ENCODE assay signal across 19 mouse cellular contexts in the genomic region with DNA sequence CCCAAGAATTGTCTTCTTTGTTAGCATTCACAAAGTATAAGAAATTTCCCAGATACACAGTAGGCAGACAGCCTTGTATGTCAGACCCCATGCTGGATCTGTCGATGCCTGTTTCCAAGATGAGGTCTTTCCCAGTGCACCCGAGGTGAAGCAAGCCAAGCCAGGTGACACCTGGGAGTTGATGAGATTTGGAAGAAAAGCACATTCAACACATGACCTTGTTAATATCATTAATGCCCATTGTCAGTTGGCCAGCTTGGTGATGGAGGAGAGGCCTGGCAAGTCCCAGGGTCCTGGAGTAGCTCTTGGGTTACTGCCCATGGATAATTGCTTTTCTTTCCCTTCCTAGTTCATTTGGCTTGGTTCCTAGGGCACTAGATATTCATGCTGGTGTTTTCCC.
DNase-seq lines count a peak whose midpoint lies in the region; ATAC-seq and TF ChIP-seq lines count a peak whose summit lies in the region.
"Had no signal": no experiment of that assay in that cellular context is flagged by ENCODE, and none has a peak within 500 bp of the region (broad histone marks: within the 10 kb centered on the region; RNA-seq: fewer than 3 reads in every experiment).

No protein-coding gene starts in this region.

- H3K4me3 ChIP-seq in forebrain, embryonic 13.5 days = no peak overlapping the region
- no peak overlapping the region for H3K4me3 ChIP-seq in forebrain, embryonic 12.5 days (replicated peaks)
- H3K4me3 ChIP-seq in hindbrain, postnatal 0 days (ENCODE audit: low read length) = no peak overlapping the region
- no peak overlapping the region for H3K4me3 ChIP-seq in hindbrain, embryonic 12.5 days
- H3K4me3 ChIP-seq in liver, postnatal 0 days (ENCODE audit: low read depth, low read length) = no peak overlapping the region
- H3K4me3 ChIP-seq: heart, adult 2 months; limb, embryonic 10.5 days; lung, embryonic 15.5 days; stomach, embryonic 15.5 days had no signal

- no peak for TF ChIP-seq CTCF in hindbrain, postnatal 0 days (IDR thresholded peaks at IDR 0.05; ENCODE audit: low read depth)
- no peak for TF ChIP-seq CTCF in brain, embryonic 14.5 days (IDR thresholded peaks at IDR 0.05; ENCODE audit: borderline replicate concordance, extremely low read depth, insufficient read depth, insufficient read length)
- no peak for TF ChIP-seq CTCF in liver, postnatal 0 days (IDR thresholded peaks at IDR 0.05; ENCODE audit: low read depth)

- whole genome bisulfite sequencing in forebrain, embryonic 13.5 days = 64% methylated on average over 2 of the region's 2 CpGs
- 87% methylated on average over 2 of the region's 2 CpGs for WGBS in forebrain, embryonic 12.5 days
- WGBS in hindbrain, postnatal 0 days = 45% methylated on average over 2 of the region's 2 CpGs
- 83% methylated on average over 2 of the region's 2 CpGs for WGBS in hindbrain, embryonic 12.5 days
- 81% methylated on average over 2 of the region's 2 CpGs for WGBS in liver, postnatal 0 days (ENCODE audit: insufficient replicate concordance)

- no peaks in the 10 kb centered on the region for H3K27me3 ChIP-seq in forebrain, embryonic 13.5 days
- H3K27me3 ChIP-seq in forebrain, embryonic 12.5 days = no peaks in the 10 kb centered on the region
- no peaks in the 10 kb centered on the region for H3K27me3 ChIP-seq in hindbrain, postnatal 0 days (ENCODE audit: insufficient read depth, low read length)
- no peaks in the 10 kb centered on the region for H3K27me3 ChIP-seq in hindbrain, embryonic 12.5 days
- H3K27me3 ChIP-seq in liver, postnatal 0 days (ENCODE audit: insufficient read depth, low read length) = no peaks in the 10 kb centered on the region
- H3K27me3 ChIP-seq: lung, embryonic 15.5 days; stomach, embryonic 15.5 days had no signal

- 0 out of 2 replicates have a peak, but pooled peaks cover 5% of the 10 kb centered on the region for H3K4me1 ChIP-seq in forebrain, embryonic 13.5 days
- no peaks in the 10 kb centered on the region for H3K4me1 ChIP-seq in forebrain, embryonic 12.5 days
- H3K4me1 ChIP-seq in hindbrain, postnatal 0 days (ENCODE audit: insufficient read depth, low read length) = 0 out of 2 replicates have a peak, but pooled peaks cover 4% of the 10 kb centered on the region
- H3K4me1 ChIP-seq in hindbrain, embryonic 12.5 days = no peaks in the 10 kb centered on the region
- no peaks in the 10 kb centered on the region for H3K4me1 ChIP-seq in liver, postnatal 0 days (ENCODE audit: insufficient read depth)
- H3K4me1 ChIP-seq: limb, embryonic 10.5 days; lung, embryonic 15.5 days; stomach, embryonic 15.5 days had no signal

- TF ChIP-seq EP300 in liver, postnatal 0 days (IDR thresholded peaks at IDR 0.05; ENCODE audit: low read depth) = no peak

- peak; percentile 74 for DNase-seq in hindbrain, postnatal 0 days (ENCODE audit: low spot score)
- peak; percentile 90 for DNase-seq in Muller cell, postnatal 12 days (ENCODE audit: inconsistent ontology term)
- DNase-seq in brain, embryonic 14.5 days (ENCODE audit: low read depth) = peak; percentile 89
- no peak for DNase-seq in liver, postnatal 0 days
- DNase-seq: embryo, embryonic 11 days; gastrocnemius, postnatal 14 days; heart, adult 2 months; kidney, adult 9 months; kidney, postnatal 4 days; thymus, adult 2 months had no signal

- H3K9ac ChIP-seq in forebrain, embryonic 13.5 days = no peak overlapping the region
- H3K9ac ChIP-seq in forebrain, embryonic 12.5 days = no peak overlapping the region
- no peak overlapping the region for H3K9ac ChIP-seq in hindbrain, postnatal 0 days (replicated peaks; ENCODE audit: low read length)
- no peak overlapping the region for H3K9ac ChIP-seq in hindbrain, embryonic 12.5 days
- H3K9ac ChIP-seq in liver, postnatal 0 days (replicated peaks) = no peak overlapping the region
- H3K9ac ChIP-seq: lung, embryonic 15.5 days; stomach, embryonic 15.5 days had no signal

- peak; percentile 76 for ATAC-seq in forebrain, embryonic 13.5 days
- no peak for ATAC-seq in forebrain, embryonic 12.5 days (ENCODE audit: low FRiP score)
- peak; percentile 35; the same call in 1 of the 2 replicates for ATAC-seq in hindbrain, postnatal 0 days
- no peak for ATAC-seq in hindbrain, embryonic 12.5 days (ENCODE audit: low FRiP score)
- ATAC-seq in liver, postnatal 0 days = no peak

- no peak for TF ChIP-seq POLR2A in brain, embryonic 14.5 days (IDR thresholded peaks at IDR 0.05; ENCODE audit: borderline replicate concordance, extremely low read depth, insufficient read depth, insufficient read length, poor library complexity, severe bottlenecking)

- no peaks in the 10 kb centered on the region for H3K9me3 ChIP-seq in forebrain, embryonic 13.5 days (replicated peaks)
- H3K9me3 ChIP-seq in forebrain, embryonic 12.5 days = no peaks in the 10 kb centered on the region
- no peaks in the 10 kb centered on the region for H3K9me3 ChIP-seq in hindbrain, postnatal 0 days (ENCODE audit: low read length)
- H3K9me3 ChIP-seq in hindbrain, embryonic 12.5 days (replicated peaks) = no peaks in the 10 kb centered on the region
- no peaks in the 10 kb centered on the region for H3K9me3 ChIP-seq in liver, postnatal 0 days (ENCODE audit: low read length)
- H3K9me3 ChIP-seq: limb, embryonic 10.5 days; lung, embryonic 15.5 days; stomach, embryonic 15.5 days had no signal

- H3K4me2 ChIP-seq in forebrain, embryonic 13.5 days = no peak overlapping the region
- no peak overlapping the region for H3K4me2 ChIP-seq in forebrain, embryonic 12.5 days
- H3K4me2 ChIP-seq in hindbrain, postnatal 0 days (ENCODE audit: low read depth, low read length) = no peak overlapping the region
- no peak overlapping the region for H3K4me2 ChIP-seq in hindbrain, embryonic 12.5 days (replicated peaks)
- H3K4me2 ChIP-seq in liver, postnatal 0 days (ENCODE audit: low read depth, low read length) = no peak overlapping the region
- H3K4me2 ChIP-seq: liver, embryonic 11.5 days; lung, embryonic 15.5 days; midbrain, embryonic 11.5 days; stomach, embryonic 15.5 days had no signal

- H3K27ac ChIP-seq in forebrain, embryonic 13.5 days = no peak overlapping the region
- no peak overlapping the region for H3K27ac ChIP-seq in forebrain, embryonic 12.5 days
- no peak overlapping the region for H3K27ac ChIP-seq in hindbrain, postnatal 0 days
- no peak overlapping the region for H3K27ac ChIP-seq in hindbrain, embryonic 12.5 days
- no peak overlapping the region for H3K27ac ChIP-seq in liver, postnatal 0 days (ENCODE audit: low read depth)
- H3K27ac ChIP-seq: heart, adult 2 months; limb, embryonic 10.5 days; lung, embryonic 15.5 days; macrophage; stomach, embryonic 15.5 days had no signal

- H3K36me3 ChIP-seq in forebrain, embryonic 13.5 days (ENCODE audit: poor library complexity, severe bottlenecking) = no peaks in the 10 kb centered on the region
- H3K36me3 ChIP-seq in forebrain, embryonic 12.5 days (replicated peaks) = no peaks in the 10 kb centered on the region
- H3K36me3 ChIP-seq in hindbrain, postnatal 0 days (ENCODE audit: insufficient read depth, low read length) = no peaks in the 10 kb centered on the region
- no peaks in the 10 kb centered on the region for H3K36me3 ChIP-seq in hindbrain, embryonic 12.5 days
- H3K36me3 ChIP-seq in liver, postnatal 0 days (replicated peaks; ENCODE audit: insufficient read depth, low read length) = no peaks in the 10 kb centered on the region
- H3K36me3 ChIP-seq: limb, embryonic 10.5 days; lung, embryonic 15.5 days; stomach, embryonic 15.5 days had no signal

Comparison
In these comparisons a context has a peak if more than half of its experiments do, and no peak if none do; other contexts are left out.
1. ATAC-seq: peak in forebrain, embryonic 13.5 days (single experiment) and hindbrain, postnatal 0 days (single experiment); none in forebrain, embryonic 12.5 days (single experiment), hindbrain, embryonic 12.5 days (single experiment) and liver, postnatal 0 days (single experiment).